Mouse (Mus musculus): ENCODE measurements around the gene E430018J23Rik.

DNA sequence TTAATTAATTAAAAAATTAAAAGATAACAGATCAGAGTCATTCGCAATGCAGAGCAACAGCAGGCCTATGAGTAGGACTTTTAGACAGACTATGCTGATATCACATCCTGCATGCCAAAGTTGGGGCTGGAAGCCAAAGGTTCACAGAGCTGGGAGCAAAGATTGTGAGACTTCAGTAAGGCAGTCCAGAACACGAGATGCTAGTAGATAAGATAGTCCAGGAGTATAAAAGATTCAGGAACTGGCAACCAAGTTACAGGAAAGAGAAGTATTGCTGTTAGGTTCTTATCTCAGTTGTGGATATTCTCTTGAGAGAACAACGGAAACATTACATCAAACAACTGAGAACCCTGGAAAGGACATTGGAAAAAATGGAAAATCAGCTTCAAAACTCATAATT, 32.9 kb upstream of the E430018J23Rik start:
- TF ChIP-seq GATA1 (IDR thresholded peaks at IDR 0.05; ENCODE audit: low read length) (no peak), TAL1 (IDR thresholded peaks at IDR 0.05; ENCODE audit: low read length) (no peak)

Measured in erythroblast, embryonic 14.5 days (primary cell).